Mouse (Mus musculus) MEL (cell line): ENCODE measurements around the gene Olfr1310.

Source experiments
- BHLHE40 ChIP-seq: IDR thresholded peaks from 2 replicates; pipeline ENCODE4 v1.6.1; 2012; ENCODE audit warnings: low read depth, mild to moderate bottlenecking, inconsistent platforms, low read length, improper control_type of control experiment, borderline replicate concordance
- CTCF ChIP-seq, 3 experiments: IDR thresholded peaks in 2 of 3; conservative IDR thresholded peaks in 1 of 3; 2 replicates each; pipeline ENCODE4 v1.5.1; 2011 to 2012; ENCODE audit warnings: low read length in 3 of 3, low read depth in 2 of 3, mild to moderate bottlenecking in 2 of 3, improper control_type of control experiment in 1 of 3, inconsistent platforms in 1 of 3, mixed read lengths in 1 of 3, moderate library complexity in 1 of 3; ENCODE audit not compliant: control insufficient read depth in 1 of 3, insufficient read depth in 1 of 3, poor library complexity in 1 of 3, severe bottlenecking in 1 of 3
- EP300 ChIP-seq, 2 experiments: IDR thresholded peaks; 2 replicates each; pipeline ENCODE4 v1.6.1; 2011; ENCODE audit warnings: improper control_type of control experiment in 2 of 2, low read length in 2 of 2, low read depth in 1 of 2, mild to moderate bottlenecking in 1 of 2
- GABPA ChIP-seq: IDR thresholded peaks from 2 replicates; pipeline ENCODE4 v1.6.1; 2012; ENCODE audit warnings: low read depth, mild to moderate bottlenecking, inconsistent platforms, low read length, improper control_type of control experiment, moderate library complexity
- POLR2A ChIP-seq, 2 experiments: IDR thresholded peaks; 2 replicates each; pipeline ENCODE4 v1.6.1; 2011 to 2012; ENCODE audit warnings: low read length in 2 of 2, mild to moderate bottlenecking in 2 of 2, control low read depth in 1 of 2, improper control_type of control experiment in 1 of 2, low read depth in 1 of 2, moderate library complexity in 1 of 2; ENCODE audit not compliant: control insufficient read depth in 1 of 2, insufficient read depth in 1 of 2, poor library complexity in 1 of 2
- ZKSCAN1 ChIP-seq: IDR thresholded peaks from 2 replicates; pipeline ENCODE4 v1.6.1; 2012; ENCODE audit warnings: low read depth, mild to moderate bottlenecking, inconsistent platforms, low read length, improper control_type of control experiment, moderate library complexity

DNA sequence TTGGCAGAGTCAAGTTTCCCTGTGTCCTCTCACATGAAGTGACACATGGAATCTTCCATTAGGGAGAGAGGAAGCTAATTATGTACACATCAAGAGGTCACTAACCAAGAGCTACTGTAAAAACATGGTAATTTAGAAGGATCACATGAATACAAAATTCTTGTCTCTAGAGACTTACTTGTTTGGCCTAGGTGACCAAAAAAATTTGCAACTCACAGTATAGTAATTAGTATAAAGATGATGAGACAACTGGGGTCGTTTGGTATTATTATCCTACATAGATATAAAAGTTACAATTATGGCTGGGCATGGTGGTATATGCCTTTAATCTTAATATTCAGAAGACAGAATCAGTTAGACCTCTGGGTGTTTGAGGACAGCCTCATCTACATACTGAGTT, 37.6 kb upstream of the Olfr1310 start, which contains the start of gene Olfr1312:
- TF ChIP-seq POLR2A (IDR thresholded peaks at IDR 0.05; ENCODE audit: control insufficient read depth in 1 of 2, insufficient read depth in 1 of 2, low read depth in 1 of 2, low read length in 2 of 2, poor library complexity in 1 of 2), result no peak
- TF ChIP-seq ZKSCAN1, result no peak
- TF ChIP-seq BHLHE40, result no peak
- TF ChIP-seq EP300 (IDR thresholded peaks at IDR 0.05; ENCODE audit: low read depth in 1 of 2, low read length in 2 of 2), result no peak
- no peak for TF ChIP-seq GABPA
- TF ChIP-seq CTCF (IDR thresholded peaks at IDR 0.05 in 2 of 3, conservative IDR thresholded peaks at IDR 0.05 in 1 of 3; ENCODE audit: control insufficient read depth in 1 of 3, insufficient read depth in 1 of 3, low read depth in 2 of 3, low read length in 3 of 3, poor library complexity in 1 of 3, severe bottlenecking in 1 of 3), result no peak
